Mouse (Mus musculus): ENCODE measurements around the gene Sbno2.

The Sbno2 gene

GRCm38 (mm10) chr10:80018739-80019297 is 86.6 kb downstream of the Sbno2 start:
- in situ Hi-C loops (cut with MboI, MseI), result loop anchor here (5.0 kb wide), 1 partner anchor 92 kb away; the partner anchor contains the start of gene Arid3a

DNA sequence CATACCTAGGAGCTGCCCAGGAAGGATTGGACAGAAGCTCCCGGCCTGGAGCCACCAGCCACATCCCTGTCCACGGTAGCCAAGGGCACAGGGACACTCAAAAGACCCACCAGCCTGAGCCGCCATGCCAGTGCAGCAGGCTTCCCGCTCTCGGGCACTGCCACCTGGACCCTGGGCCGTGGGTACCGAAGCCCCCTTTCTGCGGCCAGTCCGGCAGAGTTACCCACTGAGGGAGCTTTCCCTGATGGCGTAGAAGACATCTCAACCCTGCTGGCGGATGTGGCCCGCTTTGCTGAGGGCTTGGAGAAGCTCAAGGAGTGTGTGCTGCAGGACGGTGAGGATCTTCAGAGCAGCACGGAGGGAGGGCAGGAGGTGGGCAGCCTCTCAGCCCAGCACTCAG is 87.6 kb downstream of the Sbno2 start:
- in situ Hi-C loops (cut with MboI, MseI), result loop anchor here (5.0 kb wide), 1 partner anchor 90 kb away; the partner anchor contains the start of gene Arid3a

DNA sequence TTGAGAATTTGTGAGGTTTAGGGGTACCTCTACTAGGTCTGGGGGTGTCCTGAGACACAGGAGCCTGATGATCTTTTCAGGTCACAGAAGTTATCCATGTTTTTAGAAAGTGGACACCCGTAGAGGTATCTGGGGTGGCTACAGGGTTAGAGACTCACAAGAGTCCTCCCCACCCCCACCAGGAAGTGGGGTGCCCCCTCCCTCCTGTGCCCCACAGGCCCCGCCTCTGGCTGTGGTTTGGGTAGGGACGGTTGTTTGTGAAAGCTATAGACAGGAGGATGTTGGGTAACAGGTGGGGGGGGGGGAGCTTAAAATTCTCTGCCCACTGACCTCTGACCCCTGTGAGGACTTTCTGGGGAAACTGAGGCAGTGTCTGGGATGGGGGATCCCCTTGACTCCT is 88.0 kb downstream of the Sbno2 start:
- in situ Hi-C loops (cut with MboI, MseI), result loop anchor here (5.0 kb wide), 1 partner anchor 90 kb away; the partner anchor contains the start of gene Arid3a

DNA sequence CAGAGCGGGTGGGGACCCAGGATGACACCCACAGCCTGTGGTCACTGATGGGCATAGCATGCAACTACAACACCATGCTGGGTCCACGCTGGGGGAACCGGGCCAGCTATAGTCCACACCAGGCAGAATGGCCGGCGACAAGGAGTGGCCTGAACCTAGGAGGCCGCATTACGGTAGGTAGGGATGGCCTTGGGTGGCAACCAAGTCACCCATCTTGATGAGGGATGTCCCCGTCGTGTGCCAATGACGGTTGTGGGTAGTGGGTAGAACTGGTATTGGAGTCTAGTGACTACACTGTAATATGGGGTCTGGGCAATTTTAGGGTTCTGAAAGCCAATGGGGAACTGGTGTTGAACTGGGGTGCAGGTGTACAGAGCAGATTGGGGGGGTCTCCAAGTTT is 88.4 kb downstream of the Sbno2 start:
- in situ Hi-C loops (cut with MboI, MseI), result loop anchor here (5.0 kb wide), 1 partner anchor 90 kb away; the partner anchor contains the start of gene Arid3a

- in situ Hi-C loops (cut with MboI, MseI), result loop anchor here (5.0 kb wide), 1 partner anchor 89 kb away; the partner anchor contains the start of gene Arid3a
Observed at GRCm38 (mm10) chr10:80016511-80016910, 88.9 kb downstream of the Sbno2 start, which contains the start of gene Arhgap45. TSS of gene Arhgap45 (plus strand) at chr10:80016653.

DNA sequence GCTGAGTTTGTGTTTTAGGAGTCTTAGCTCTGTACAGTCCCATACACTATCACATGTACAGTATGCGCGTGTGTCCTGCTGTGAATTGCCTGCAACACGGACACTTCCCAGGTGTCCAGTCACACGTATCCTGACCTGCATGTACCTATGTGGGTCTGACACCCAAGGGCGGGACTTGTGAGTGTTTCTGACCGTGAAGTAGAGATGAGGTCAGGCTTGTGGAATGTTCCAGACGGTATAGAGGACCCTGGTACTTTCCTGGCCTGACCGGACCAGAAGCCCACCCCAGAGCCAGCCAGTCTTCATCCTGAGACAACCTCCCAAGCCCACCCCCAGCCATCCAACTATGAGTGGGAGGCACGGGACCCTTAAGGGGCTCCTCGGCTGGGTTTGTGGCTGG is 89.8 kb downstream of the Sbno2 start:
- in situ Hi-C loops (cut with MboI, MseI), result loop anchor here (5.0 kb wide), 1 partner anchor 88 kb away; the partner anchor contains the start of gene Arid3a

- in situ Hi-C loops (cut with MboI, MseI), result loop anchor here (5.0 kb wide), 1 partner anchor 87 kb away; the partner anchor contains the start of gene Arid3a
Observed at GRCm38 (mm10) chr10:80014484-80015290, 90.7 kb downstream of the Sbno2 start.

- in situ Hi-C loops (cut with MboI, MseI), result no loop called here
Observed at GRCm38 (mm10) chr10:80013609-80014008, 91.8 kb downstream of the Sbno2 start.

GRCm38 (mm10) chr10:80011740-80012139 is 93.6 kb downstream of the Sbno2 start:
- in situ Hi-C loops (cut with MboI, MseI), result no loop called here
